Mouse (Mus musculus): ENCODE measurements around the gene T2. TPM values are rescaled to one million over a fixed set of nuclear protein-coding genes. Genes with fewer than 3 reads are reported as not detected.
A peak's percentile ranks its signal among the peaks of the same experiment; 100 is the strongest.
"Not testable (repeated sequence)": the region's sequence is repeated elsewhere in the genome, so short reads cannot be mapped to it uniquely, and the experiment has no call there.

The T2 gene
- 0.53 and 0.88 TPM in 2 replicates for polyA plus RNA-seq (2015; fragmentation: Nextera tagmentation; extraction: Ambion mirVana)

GRCm38 (mm10) chr17:8355692-8356091 lies at the start of gene T2:
TSS of gene T2 (plus strand) at chr17:8355992.
- Histone ChIP-seq H3K4me2 (ENCODE audit: low read length) (no peak within 1 kb of the TSS), H3K4me1 (ENCODE audit: control insufficient read depth, insufficient read depth, low read length) (no peaks in the 10 kb centered on the region), H3K27ac (ENCODE audit: low read length) (no peak within 1 kb of the TSS), H3K4me3 (ENCODE audit: low read depth, low read length) (no peak within 1 kb of the TSS), H3K9ac (ENCODE audit: low read depth, low read length) (no peak within 1 kb of the TSS), H3K27me3 (ENCODE audit: control insufficient read depth, insufficient read depth, low read depth, low read length) (no peaks in the 10 kb centered on the region), H3K36me3 (ENCODE audit: control insufficient read depth, insufficient read depth, low read length) (no peaks in the 10 kb centered on the region), H3K9me3 (replicated peaks; ENCODE audit: control insufficient read depth, low read length, poor library complexity, severe bottlenecking) (no peaks in the 10 kb centered on the region)
- 87% methylated on average over 6 of the region's 6 CpGs for WGBS
- ATAC-seq: no peak

- ATAC-seq: peak; percentile 93
- Histone ChIP-seq H3K9me3 (replicated peaks; ENCODE audit: control insufficient read depth, low read length, poor library complexity, severe bottlenecking) (no peaks in the 10 kb centered on the region), H3K36me3 (ENCODE audit: control insufficient read depth, insufficient read depth, low read length) (no peaks in the 10 kb centered on the region), H3K27ac (ENCODE audit: low read length) (peak within 1 kb of the TSS; percentile 90), H3K4me2 (ENCODE audit: low read length) (peak within 1 kb of the TSS; percentile 89), H3K4me1 (ENCODE audit: control insufficient read depth, insufficient read depth, low read length) (peaks cover 25% of the 10 kb centered on the region), H3K9ac (ENCODE audit: low read depth, low read length) (peak within 1 kb of the TSS; percentile 89), H3K27me3 (ENCODE audit: control insufficient read depth, insufficient read depth, low read depth, low read length) (no peaks in the 10 kb centered on the region), H3K4me3 (ENCODE audit: low read depth, low read length) (peak within 1 kb of the TSS; percentile 87)
- WGBS: under 1% methylated on average over 47 of the region's 54 CpGs
Observed at GRCm38 (mm10) chr17:8310838-8311614, 44.8 kb upstream of the T2 start, which contains the start of gene Sft2d1. TSS of gene Sft2d1 (plus strand) at chr17:8311102.

- Histone ChIP-seq H3K4me2 (ENCODE audit: low read length) (peak overlapping the region; percentile 89), H3K4me1 (ENCODE audit: control insufficient read depth, insufficient read depth, low read length) (peaks cover 25% of the 10 kb centered on the region), H3K36me3 (ENCODE audit: control insufficient read depth, insufficient read depth, low read length) (no peaks in the 10 kb centered on the region), H3K4me3 (ENCODE audit: low read depth, low read length) (peak overlapping the region; percentile 87), H3K9me3 (replicated peaks; ENCODE audit: control insufficient read depth, low read length, poor library complexity, severe bottlenecking) (no peaks in the 10 kb centered on the region), H3K9ac (ENCODE audit: low read depth, low read length) (peak overlapping the region; percentile 89), H3K27me3 (ENCODE audit: control insufficient read depth, insufficient read depth, low read depth, low read length) (no peaks in the 10 kb centered on the region), H3K27ac (ENCODE audit: low read length) (peak overlapping the region; percentile 90; the same call in 1 of the 2 replicates)
- WGBS: 57% methylated on average over 3 of the region's 3 CpGs
- ATAC-seq: no peak
Observed at GRCm38 (mm10) chr17:8311751-8312150, 44.0 kb upstream of the T2 start.

GRCm38 (mm10) chr17:8313976-8314375 lies 41.8 kb upstream of the T2 start:
- H3K4me1 ChIP-seq (ENCODE audit: control insufficient read depth, insufficient read depth, low read length): peaks cover 25% of the 10 kb centered on the region
- H3K27ac ChIP-seq (ENCODE audit: low read length): no peak overlapping the region
- no peaks in the 10 kb centered on the region for H3K27me3 ChIP-seq (ENCODE audit: control insufficient read depth, insufficient read depth, low read depth, low read length)
- no peak overlapping the region for H3K4me3 ChIP-seq (ENCODE audit: low read depth, low read length)
- H3K4me2 ChIP-seq (ENCODE audit: low read length): no peak overlapping the region
- no peak for ATAC-seq
- no peak overlapping the region for H3K9ac ChIP-seq (ENCODE audit: low read depth, low read length)
- 87% methylated on average over 3 of the region's 3 CpGs for whole genome bisulfite sequencing
- H3K36me3 ChIP-seq (ENCODE audit: control insufficient read depth, insufficient read depth, low read length): no peaks in the 10 kb centered on the region
- no peaks in the 10 kb centered on the region for H3K9me3 ChIP-seq (replicated peaks; ENCODE audit: control insufficient read depth, low read length, poor library complexity, severe bottlenecking)

GRCm38 (mm10) chr17:8316251-8316650 lies 39.5 kb upstream of the T2 start:
- ATAC-seq: no peak
- Histone ChIP-seq H3K4me1 (ENCODE audit: control insufficient read depth, insufficient read depth, low read length) (peaks cover 25% of the 10 kb centered on the region), H3K9me3 (replicated peaks; ENCODE audit: control insufficient read depth, low read length, poor library complexity, severe bottlenecking) (no peaks in the 10 kb centered on the region), H3K4me3 (ENCODE audit: low read depth, low read length) (no peak overlapping the region), H3K9ac (ENCODE audit: low read depth, low read length) (no peak overlapping the region), H3K36me3 (ENCODE audit: control insufficient read depth, insufficient read depth, low read length) (no peaks in the 10 kb centered on the region), H3K27ac (ENCODE audit: low read length) (no peak overlapping the region), H3K4me2 (ENCODE audit: low read length) (no peak overlapping the region), H3K27me3 (ENCODE audit: control insufficient read depth, insufficient read depth, low read depth, low read length) (no peaks in the 10 kb centered on the region)
- 81% methylated on average over 1 of the region's 1 CpGs for WGBS

- H3K9me3 ChIP-seq (replicated peaks; ENCODE audit: control insufficient read depth, low read length, poor library complexity, severe bottlenecking): not testable (repeated sequence)
Observed at GRCm38 (mm10) chr17:8326877-8327276, 28.9 kb upstream of the T2 start.

GRCm38 (mm10) chr17:8328511-8329174 lies 27.1 kb upstream of the T2 start:
- H3K27ac ChIP-seq (ENCODE audit: low read length): no peak overlapping the region
- ATAC-seq: no peak
- no peak overlapping the region for H3K9ac ChIP-seq (ENCODE audit: low read depth, low read length)
- no peaks in the 10 kb centered on the region for H3K27me3 ChIP-seq (ENCODE audit: control insufficient read depth, insufficient read depth, low read depth, low read length)
- H3K4me3 ChIP-seq (ENCODE audit: low read depth, low read length): no peak overlapping the region
- H3K36me3 ChIP-seq (ENCODE audit: control insufficient read depth, insufficient read depth, low read length): peaks cover 15% of the 10 kb centered on the region
- no peaks in the 10 kb centered on the region for H3K4me1 ChIP-seq (ENCODE audit: control insufficient read depth, insufficient read depth, low read length)
- H3K4me2 ChIP-seq (ENCODE audit: low read length): no peak overlapping the region
- 73% methylated on average over 7 of the region's 7 CpGs for WGBS
- H3K9me3 ChIP-seq (replicated peaks; ENCODE audit: control insufficient read depth, low read length, poor library complexity, severe bottlenecking): no peaks in the 10 kb centered on the region

More at GRCm38 (mm10) chr17:8326877-8327276, 28.9 kb upstream of the T2 start:
- H3K36me3 ChIP-seq (ENCODE audit: control insufficient read depth, insufficient read depth, low read length): peaks cover 15% of the 10 kb centered on the region
- 75% methylated on average over 9 of the region's 11 CpGs for WGBS
- H3K9ac ChIP-seq (ENCODE audit: low read depth, low read length); ATAC-seq; H3K4me3 ChIP-seq (ENCODE audit: low read depth, low read length); H3K27me3 ChIP-seq (ENCODE audit: control insufficient read depth, insufficient read depth, low read depth, low read length); H3K4me1 ChIP-seq (ENCODE audit: control insufficient read depth, insufficient read depth, low read length); H3K27ac ChIP-seq (ENCODE audit: low read length); H3K4me2 ChIP-seq (ENCODE audit: low read length): not testable (repeated sequence)

- H3K4me3 ChIP-seq (ENCODE audit: low read depth, low read length): no peak overlapping the region
- no peak for ATAC-seq
- H3K36me3 ChIP-seq (ENCODE audit: control insufficient read depth, insufficient read depth, low read length): peaks cover 13% of the 10 kb centered on the region
- H3K27ac ChIP-seq (ENCODE audit: low read length): no peak overlapping the region
- H3K4me2 ChIP-seq (ENCODE audit: low read length): no peak overlapping the region
- H3K4me1 ChIP-seq (ENCODE audit: control insufficient read depth, insufficient read depth, low read length): no peaks in the 10 kb centered on the region
- WGBS: 76% methylated on average over 5 of the region's 5 CpGs
- no peak overlapping the region for H3K9ac ChIP-seq (ENCODE audit: low read depth, low read length)
- no peaks in the 10 kb centered on the region for H3K27me3 ChIP-seq (ENCODE audit: control insufficient read depth, insufficient read depth, low read depth, low read length)
- H3K9me3 ChIP-seq (replicated peaks; ENCODE audit: control insufficient read depth, low read length, poor library complexity, severe bottlenecking): no peaks in the 10 kb centered on the region
Observed at GRCm38 (mm10) chr17:8330602-8331001, 25.2 kb upstream of the T2 start.

GRCm38 (mm10) chr17:8337159-8337558 lies 18.6 kb upstream of the T2 start, which contains the start of gene Prr18:
TSS of gene Prr18 (plus strand) at chr17:8337459.
- ATAC-seq; H3K9me3 ChIP-seq (replicated peaks; ENCODE audit: control insufficient read depth, low read length, poor library complexity, severe bottlenecking); H3K9ac ChIP-seq (ENCODE audit: low read depth, low read length); H3K27ac ChIP-seq (ENCODE audit: low read length); H3K4me3 ChIP-seq (ENCODE audit: low read depth, low read length); H3K27me3 ChIP-seq (ENCODE audit: control insufficient read depth, insufficient read depth, low read depth, low read length); H3K4me2 ChIP-seq (ENCODE audit: low read length); H3K36me3 ChIP-seq (ENCODE audit: control insufficient read depth, insufficient read depth, low read length): not testable (repeated sequence)
- no CpG with 5 or more reads among the region's 5 CpGs for WGBS
- peaks cover 22% of the 10 kb centered on the region for H3K4me1 ChIP-seq (ENCODE audit: control insufficient read depth, insufficient read depth, low read length)

Data from midbrain, embryonic 16.5 days (tissue).